ENCODE assay signal across 25 mouse cellular contexts in genomic region chr4:97394697-97395280, GRCm38 (mm10).
A peak's percentile ranks its signal among the peaks of the same experiment; 100 is the strongest.
DNase-seq lines count a peak whose midpoint lies in the region; ATAC-seq and TF ChIP-seq lines count a peak whose summit lies in the region.
"Had no signal": no experiment of that assay in that cellular context is flagged by ENCODE, and none has a peak within 500 bp of the region (broad histone marks: within the 10 kb centered on the region; RNA-seq: fewer than 3 reads in every experiment).

No protein-coding gene starts in this region.

- no peak overlapping the region for H3K4me2 ChIP-seq in forebrain, postnatal 0 days (ENCODE audit: low read depth)
- no peak overlapping the region for H3K4me2 ChIP-seq in forebrain, embryonic 13.5 days
- no peak overlapping the region for H3K4me2 ChIP-seq in limb, embryonic 14.5 days (replicated peaks; ENCODE audit: low read depth, low read length, severe bottlenecking)
- H3K4me2 ChIP-seq in lung, embryonic 16.5 days (ENCODE audit: low read depth, low read length) = no peak overlapping the region
- H3K4me2 ChIP-seq: embryonic facial prominence, embryonic 15.5 days; heart, embryonic 12.5 days; heart, embryonic 15.5 days; hindbrain, embryonic 14.5 days had no signal

- H3K9ac ChIP-seq in forebrain, postnatal 0 days = no peak overlapping the region
- no peak overlapping the region for H3K9ac ChIP-seq in forebrain, embryonic 13.5 days
- no peak overlapping the region for H3K9ac ChIP-seq in limb, embryonic 14.5 days (ENCODE audit: low read depth, low read length, severe bottlenecking)
- no peak overlapping the region for H3K9ac ChIP-seq in lung, embryonic 16.5 days (ENCODE audit: low read length)
- H3K9ac ChIP-seq: embryonic facial prominence, embryonic 15.5 days; heart, embryonic 12.5 days; heart, embryonic 15.5 days; hindbrain, embryonic 14.5 days had no signal

- peak; percentile 21 for DNase-seq in forebrain, postnatal 0 days
- DNase-seq in limb, embryonic 14.5 days (ENCODE audit: low spot score) = peak; percentile 19
- DNase-seq in limb, embryonic 10.5 days (ENCODE audit: low spot score) = no peak
- no peak for DNase-seq in lung, postnatal 4 days
- DNase-seq in brain, embryonic 14.5 days (ENCODE audit: low read depth) = peak; percentile 65
- DNase-seq in heart, postnatal 36 days = no peak
- DNase-seq: adrenal gland, adult 2 months; adrenal gland, postnatal 14 days; cerebellum, adult 11-12 months; cerebellum, adult 8-10 months; cerebellum, postnatal 10 days; cerebellum, postnatal 36 days; embryo, embryonic 11 days; gastrocnemius, postnatal 25 days; heart, adult 18-20 months; heart, postnatal 10 days; heart, postnatal 4 days had no signal

- no peak for TF ChIP-seq POLR2A in limb, embryonic 14.5 days (IDR thresholded peaks at IDR 0.05; ENCODE audit: borderline replicate concordance, extremely low read depth, insufficient read depth, insufficient read length)
- no peak for TF ChIP-seq POLR2A in brain, embryonic 14.5 days (IDR thresholded peaks at IDR 0.05; ENCODE audit: borderline replicate concordance, extremely low read depth, insufficient read depth, insufficient read length, poor library complexity, severe bottlenecking)

- no peak for TF ChIP-seq CTCF in forebrain, postnatal 0 days (IDR thresholded peaks at IDR 0.05; ENCODE audit: low read depth)
- no peak for TF ChIP-seq CTCF in brain, embryonic 14.5 days (IDR thresholded peaks at IDR 0.05; ENCODE audit: borderline replicate concordance, extremely low read depth, insufficient read depth, insufficient read length)

- no peak overlapping the region for H3K27ac ChIP-seq in forebrain, postnatal 0 days (ENCODE audit: low read depth, low read length)
- no peak overlapping the region for H3K27ac ChIP-seq in forebrain, embryonic 13.5 days
- no peak overlapping the region for H3K27ac ChIP-seq in limb, embryonic 14.5 days (replicated peaks; ENCODE audit: low read depth, low read length)
- H3K27ac ChIP-seq in limb, embryonic 10.5 days = no peak overlapping the region
- no peak overlapping the region for H3K27ac ChIP-seq in lung, embryonic 16.5 days (ENCODE audit: low read length)
- H3K27ac ChIP-seq: embryonic facial prominence, embryonic 15.5 days; heart, embryonic 15.5 days; hindbrain, embryonic 14.5 days; hindbrain, postnatal 0 days had no signal

- no peaks in the 10 kb centered on the region for H3K36me3 ChIP-seq in forebrain, postnatal 0 days (ENCODE audit: insufficient read depth)
- H3K36me3 ChIP-seq in forebrain, embryonic 13.5 days (ENCODE audit: poor library complexity, severe bottlenecking) = no peaks in the 10 kb centered on the region
- no peaks in the 10 kb centered on the region for H3K36me3 ChIP-seq in limb, embryonic 14.5 days (ENCODE audit: control insufficient read depth, insufficient read depth, low read length)
- no peaks in the 10 kb centered on the region for H3K36me3 ChIP-seq in limb, embryonic 10.5 days
- no peaks in the 10 kb centered on the region for H3K36me3 ChIP-seq in lung, embryonic 16.5 days (ENCODE audit: control insufficient read depth, insufficient read depth, low read length)
- H3K36me3 ChIP-seq: embryonic facial prominence, embryonic 15.5 days; heart, embryonic 12.5 days; heart, embryonic 15.5 days had no signal

- no peaks in the 10 kb centered on the region for H3K27me3 ChIP-seq in forebrain, postnatal 0 days (ENCODE audit: insufficient read depth, low read length)
- no peaks in the 10 kb centered on the region for H3K27me3 ChIP-seq in forebrain, embryonic 13.5 days
- no peaks in the 10 kb centered on the region for H3K27me3 ChIP-seq in limb, embryonic 14.5 days (ENCODE audit: control insufficient read depth, insufficient read depth, low read length)
- no peaks in the 10 kb centered on the region for H3K27me3 ChIP-seq in limb, embryonic 10.5 days (ENCODE audit: low read depth, poor library complexity, severe bottlenecking)
- no peaks in the 10 kb centered on the region for H3K27me3 ChIP-seq in lung, embryonic 16.5 days (ENCODE audit: control insufficient read depth, insufficient read depth, low read depth, low read length)
- H3K27me3 ChIP-seq: embryonic facial prominence, embryonic 15.5 days; heart, embryonic 12.5 days; heart, embryonic 15.5 days had no signal

- no peaks in the 10 kb centered on the region for H3K9me3 ChIP-seq in forebrain, postnatal 0 days (ENCODE audit: low read length)
- no peaks in the 10 kb centered on the region for H3K9me3 ChIP-seq in forebrain, embryonic 13.5 days (replicated peaks)
- no peaks in the 10 kb centered on the region for H3K9me3 ChIP-seq in limb, embryonic 14.5 days (ENCODE audit: control insufficient read depth, low read length)
- H3K9me3 ChIP-seq in limb, embryonic 10.5 days (replicated peaks) = no peaks in the 10 kb centered on the region
- H3K9me3 ChIP-seq in lung, embryonic 16.5 days (ENCODE audit: control insufficient read depth, low read length) = no peaks in the 10 kb centered on the region
- H3K9me3 ChIP-seq: embryonic facial prominence, embryonic 15.5 days; heart, embryonic 12.5 days; heart, embryonic 15.5 days had no signal

- no peaks in the 10 kb centered on the region for H3K4me1 ChIP-seq in forebrain, postnatal 0 days (ENCODE audit: insufficient read depth)
- H3K4me1 ChIP-seq in forebrain, embryonic 13.5 days = no peaks in the 10 kb centered on the region
- H3K4me1 ChIP-seq in limb, embryonic 14.5 days (ENCODE audit: control insufficient read depth, insufficient read depth, low read length) = no peaks in the 10 kb centered on the region
- H3K4me1 ChIP-seq in limb, embryonic 10.5 days = no peaks in the 10 kb centered on the region
- H3K4me1 ChIP-seq in lung, embryonic 16.5 days (replicated peaks; ENCODE audit: control insufficient read depth, insufficient read depth, low read length) = no peaks in the 10 kb centered on the region
- H3K4me1 ChIP-seq: embryonic facial prominence, embryonic 15.5 days; heart, embryonic 12.5 days; heart, embryonic 15.5 days had no signal

- 71% methylated on average over 3 of the region's 3 CpGs for WGBS in forebrain, postnatal 0 days
- WGBS in forebrain, embryonic 13.5 days = 89% methylated on average over 3 of the region's 3 CpGs
- 71% methylated on average over 3 of the region's 3 CpGs for WGBS in limb, embryonic 14.5 days
- 88% methylated on average over 3 of the region's 3 CpGs for WGBS in limb, embryonic 10.5 days
- WGBS in lung, embryonic 16.5 days = 41% methylated on average over 3 of the region's 3 CpGs

- no peak for ATAC-seq in forebrain, postnatal 0 days
- ATAC-seq in forebrain, embryonic 13.5 days = no peak
- no peak for ATAC-seq in limb, embryonic 14.5 days (ENCODE audit: low FRiP score, low read depth)
- ATAC-seq in lung, embryonic 16.5 days (ENCODE audit: low read depth) = peak; percentile 89
- ATAC-seq: CD4-positive, CD25-positive, alpha-beta regulatory T cell, adult 4 months; hindbrain, postnatal 0 days had no signal

- intact Hi-C loops in heart, postnatal 36 days (cut with DNase I) = no loop called here

- H3K4me3 ChIP-seq in forebrain, postnatal 0 days (ENCODE audit: low read depth, low read length) = no peak overlapping the region
- H3K4me3 ChIP-seq in forebrain, embryonic 13.5 days = no peak overlapping the region
- no peak overlapping the region for H3K4me3 ChIP-seq in limb, embryonic 14.5 days (replicated peaks; ENCODE audit: low read length)
- no peak overlapping the region for H3K4me3 ChIP-seq in limb, embryonic 10.5 days
- H3K4me3 ChIP-seq in lung, embryonic 16.5 days (ENCODE audit: low read length) = no peak overlapping the region
- H3K4me3 ChIP-seq: embryonic facial prominence, embryonic 15.5 days; heart, embryonic 12.5 days; heart, embryonic 15.5 days had no signal

Comparison
In these comparisons a context has a peak if more than half of its experiments do, and no peak if none do; other contexts are left out.
1. DNase-seq: peak in forebrain, postnatal 0 days (single experiment), limb, embryonic 14.5 days (single experiment) and brain, embryonic 14.5 days (single experiment); none in limb, embryonic 10.5 days (single experiment), lung, postnatal 4 days (0 of 2) and heart, postnatal 36 days (0 of 2).